Mouse (Mus musculus) liver, embryonic 15.5 days (tissue): ENCODE measurements around the gene Sema3c. TPM values are rescaled to one million over a fixed set of nuclear protein-coding genes. Genes with fewer than 3 reads are reported as not detected.

Experiments
- ATAC-seq: fragments of 200-750 bp; cut with Nextera tagmentation; 2 replicates; pipeline ENCODE4 v1.8.0; 2017; ENCODE audit warnings: moderate number of reproducible peaks, mild to moderate bottlenecking, moderate library complexity; ENCODE audit not compliant: insufficient read depth
- H3K27ac ChIP-seq: fragments of 300-500 bp; sonication (generic); replicated peaks from 2 replicates; pipeline ENCODE4 v1.5.1; 2015; ENCODE audit warnings: mild to moderate bottlenecking, inconsistent platforms
- H3K27me3 ChIP-seq: fragments of 300-500 bp; sonication (generic); 2 replicates; pipeline ENCODE4 v1.6.1; 2015; ENCODE audit warnings: mild to moderate bottlenecking, inconsistent platforms
- H3K36me3 ChIP-seq: fragments of 300-500 bp; sonication (generic); replicated peaks from 2 replicates; pipeline ENCODE4 v1.6.1; 2015; ENCODE audit warnings: moderate library complexity, mild to moderate bottlenecking, inconsistent platforms
- H3K4me1 ChIP-seq: fragments of 300-500 bp; sonication (generic); replicated peaks from 2 replicates; pipeline ENCODE4 v1.6.1; 2015; ENCODE audit warnings: inconsistent platforms
- H3K4me2 ChIP-seq: fragments of 300-500 bp; sonication (generic); 2 replicates; pipeline ENCODE4 v1.6.1; 2015; ENCODE audit warnings: moderate library complexity, mild to moderate bottlenecking, inconsistent platforms
- H3K4me3 ChIP-seq: fragments of 300-500 bp; sonication (generic); replicated peaks from 2 replicates; pipeline ENCODE4 v1.5.1; 2015; ENCODE audit warnings: mild to moderate bottlenecking, inconsistent platforms
- H3K9ac ChIP-seq: fragments of 300-500 bp; sonication (generic); 2 replicates; pipeline ENCODE4 v1.6.1; 2015; ENCODE audit warnings: moderate library complexity, mild to moderate bottlenecking, inconsistent platforms
- H3K9me3 ChIP-seq: fragments of 300-500 bp; sonication (generic); replicated peaks from 2 replicates; pipeline ENCODE4 v1.6.1; 2016; ENCODE audit warnings: inconsistent platforms
- WGBS: fragments of 180-500 bp; shearing (Covaris S2); methylation state at CpG from one replicate; pipeline ENCODE4 v1.1.7; 2015; ENCODE audit warnings: mixed read lengths; ENCODE audit not compliant: insufficient replicate concordance; 5-methylcytosine and 5-hydroxymethylcytosine counted together
- polyA plus RNA-seq: library from polyadenylated mRNA; unstranded; fragments of >200 nt; fragmentation: Nextera tagmentation; extraction: Ambion mirVana; gene quantifications from 2 replicates; pipeline ENCODE4 v1.2.1, GENCODE M21; 2015

Sema3c gene
- polyA plus RNA-seq, 1 experiment from 2014 or later, result 0.62 TPM

- Histone ChIP-seq H3K27me3 (no peaks in the 10 kb centered on the region), H3K4me1 (no peaks in the 10 kb centered on the region), H3K9ac (no peak overlapping the region), H3K4me3 (no peak overlapping the region), H3K9me3 (no peaks in the 10 kb centered on the region), H3K4me2 (no peak overlapping the region), H3K27ac (no peak overlapping the region), H3K36me3 (no peaks in the 10 kb centered on the region)
- ATAC-seq, result no peak
- 27% methylated on average over 2 of the region's 2 CpGs for WGBS
These were observed 8.0 kb downstream of the Sema3c start for GRCm38 (mm10) chr5:17582047-17582515.

- H3K4me2 ChIP-seq, result no peak overlapping the region
- H3K9ac ChIP-seq, result no peak overlapping the region
- H3K36me3 ChIP-seq, result no peaks in the 10 kb centered on the region
- H3K4me1 ChIP-seq, result no peaks in the 10 kb centered on the region
- no peak overlapping the region for H3K4me3 ChIP-seq
- H3K27me3 ChIP-seq, result no peaks in the 10 kb centered on the region
- H3K27ac ChIP-seq, result no peak overlapping the region
- no peak for ATAC-seq
- no peaks in the 10 kb centered on the region for H3K9me3 ChIP-seq
- 51% methylated on average over 2 of the region's 2 CpGs for WGBS
These were observed 10.3 kb downstream of the Sema3c start for GRCm38 (mm10) chr5:17584299-17584945.

- Histone ChIP-seq H3K4me3 (no peak overlapping the region), H3K9me3 (no peaks in the 10 kb centered on the region), H3K4me1 (no peaks in the 10 kb centered on the region), H3K27me3 (no peaks in the 10 kb centered on the region), H3K4me2 (no peak overlapping the region), H3K27ac (no peak overlapping the region), H3K36me3 (no peaks in the 10 kb centered on the region), H3K9ac (no peak overlapping the region)
- WGBS, result 58% methylated on average over 2 of the region's 2 CpGs
- ATAC-seq, result no peak
These were observed 12.6 kb downstream of the Sema3c start for GRCm38 (mm10) chr5:17586518-17587210.

- ATAC-seq, result no peak
- 54% methylated on average over 3 of the region's 3 CpGs for WGBS
- H3K36me3 ChIP-seq, result no peaks in the 10 kb centered on the region
- H3K4me3 ChIP-seq, result no peak overlapping the region
- no peaks in the 10 kb centered on the region for H3K9me3 ChIP-seq
- no peaks in the 10 kb centered on the region for H3K27me3 ChIP-seq
- no peaks in the 10 kb centered on the region for H3K4me1 ChIP-seq
- no peak overlapping the region for H3K4me2 ChIP-seq
- no peak overlapping the region for H3K27ac ChIP-seq
- no peak overlapping the region for H3K9ac ChIP-seq
These were observed 17.8 kb downstream of the Sema3c start for GRCm38 (mm10) chr5:17591908-17592307.

- H3K4me1 ChIP-seq, result no peaks in the 10 kb centered on the region
- no peaks in the 10 kb centered on the region for H3K27me3 ChIP-seq
- H3K4me2 ChIP-seq, result no peak overlapping the region
- H3K27ac ChIP-seq, result no peak overlapping the region
- no peak for ATAC-seq
- H3K9me3 ChIP-seq, result no peaks in the 10 kb centered on the region
- WGBS, result 39% methylated on average over 4 of the region's 4 CpGs
- no peaks in the 10 kb centered on the region for H3K36me3 ChIP-seq
- H3K9ac ChIP-seq, result no peak overlapping the region
- no peak overlapping the region for H3K4me3 ChIP-seq
These were observed 27.6 kb downstream of the Sema3c start for GRCm38 (mm10) chr5:17601700-17602099.

- no peaks in the 10 kb centered on the region for H3K4me1 ChIP-seq
- no peaks in the 10 kb centered on the region for H3K36me3 ChIP-seq
- no peak overlapping the region for H3K9ac ChIP-seq
- ATAC-seq, result no peak
- no peak overlapping the region for H3K27ac ChIP-seq
- H3K27me3 ChIP-seq, result no peaks in the 10 kb centered on the region
- H3K4me2 ChIP-seq, result no peak overlapping the region
- H3K4me3 ChIP-seq, result no peak overlapping the region
- no peaks in the 10 kb centered on the region for H3K9me3 ChIP-seq
- WGBS, result 52% methylated on average over 2 of the region's 2 CpGs
These were observed 46.5 kb downstream of the Sema3c start for GRCm38 (mm10) chr5:17620619-17621018.

GRCm38 (mm10) chr5:17622564-17622963, 48.5 kb downstream of the Sema3c start:
- no peaks in the 10 kb centered on the region for H3K36me3 ChIP-seq
- H3K27me3 ChIP-seq, result no peaks in the 10 kb centered on the region
- no peaks in the 10 kb centered on the region for H3K4me1 ChIP-seq
- 58% methylated on average over 2 of the region's 2 CpGs for WGBS
- no peaks in the 10 kb centered on the region for H3K9me3 ChIP-seq
- no peak for ATAC-seq
- H3K9ac ChIP-seq, result no peak overlapping the region
- H3K4me3 ChIP-seq, result no peak overlapping the region
- no peak overlapping the region for H3K27ac ChIP-seq
- H3K4me2 ChIP-seq, result no peak overlapping the region

GRCm38 (mm10) chr5:17628606-17629005, 54.5 kb downstream of the Sema3c start:
- no peak for ATAC-seq
- Histone ChIP-seq H3K4me2 (no peak overlapping the region), H3K9ac (no peak overlapping the region), H3K4me3 (no peak overlapping the region), H3K4me1 (no peaks in the 10 kb centered on the region), H3K36me3 (no peaks in the 10 kb centered on the region), H3K27ac (no peak overlapping the region), H3K9me3 (no peaks in the 10 kb centered on the region), H3K27me3 (no peaks in the 10 kb centered on the region)
- 63% methylated on average over 1 of the region's 1 CpGs for WGBS

GRCm38 (mm10) chr5:17629599-17629998, 55.5 kb downstream of the Sema3c start:
- Histone ChIP-seq H3K9me3 (no peaks in the 10 kb centered on the region), H3K36me3 (no peaks in the 10 kb centered on the region), H3K4me1 (no peaks in the 10 kb centered on the region), H3K27ac (no peak overlapping the region), H3K27me3 (no peaks in the 10 kb centered on the region), H3K4me3 (no peak overlapping the region), H3K9ac (no peak overlapping the region), H3K4me2 (no peak overlapping the region)
- ATAC-seq, result no peak
- WGBS, result 68% methylated on average over 3 of the region's 3 CpGs

- Histone ChIP-seq H3K36me3 (no peaks in the 10 kb centered on the region), H3K27me3 (no peaks in the 10 kb centered on the region), H3K9me3 (no peaks in the 10 kb centered on the region), H3K4me3 (no peak overlapping the region), H3K4me1 (no peaks in the 10 kb centered on the region), H3K27ac (no peak overlapping the region), H3K9ac (no peak overlapping the region), H3K4me2 (no peak overlapping the region)
- no peak for ATAC-seq
- 60% methylated on average over 3 of the region's 3 CpGs for WGBS
These were observed 65.4 kb downstream of the Sema3c start for GRCm38 (mm10) chr5:17639519-17639918.

- H3K4me3 ChIP-seq, result no peak overlapping the region
These were observed 73.7 kb downstream of the Sema3c start for GRCm38 (mm10) chr5:17647643-17648226.

More at GRCm38 (mm10) chr5:17647643-17648226, 73.7 kb downstream of the Sema3c start:
- Histone ChIP-seq H3K4me2 (no peak overlapping the region), H3K4me1 (no peaks in the 10 kb centered on the region), H3K9ac (no peak overlapping the region), H3K36me3 (no peaks in the 10 kb centered on the region), H3K27me3 (no peaks in the 10 kb centered on the region), H3K27ac (no peak overlapping the region), H3K9me3 (no peaks in the 10 kb centered on the region)
- ATAC-seq, result no peak
- 61% methylated on average over 7 of the region's 7 CpGs for WGBS
